Mouse (Mus musculus) left cerebral cortex, postnatal 36 days (tissue): Measurements from ENCODE around the gene H2al1f. TPM values are rescaled to one million over a fixed set of nuclear protein-coding genes. Genes with fewer than 3 reads are reported as not detected.
A peak's percentile ranks its signal among the peaks of the same experiment; 100 is the strongest.
"Not testable (repeated sequence)": the region's sequence is repeated elsewhere in the genome, so short reads cannot be mapped to it uniquely, and the experiment has no call there.

ENCODE experiments used
- DNase-seq, 2 experiments: peaks; one replicate each; pipeline ENCODE4 v3.0.0; 2021 to 2022; ENCODE audit warnings: low spot score in 2 of 2, mixed read lengths in 1 of 2
- intact Hi-C: fragments of 180-260 bp; cut with DNase I; formaldehyde crosslinking; loops from one replicate; pipeline ENCODE4 v1.15.1; 2025
- total RNA-seq, 2 experiments: library from RNA; stranded (reverse); gene quantifications; 2 replicates each; pipeline ENCODE4 v1.2.3; 2021

The H2al1f gene
- total RNA-seq = not detected

DNA sequence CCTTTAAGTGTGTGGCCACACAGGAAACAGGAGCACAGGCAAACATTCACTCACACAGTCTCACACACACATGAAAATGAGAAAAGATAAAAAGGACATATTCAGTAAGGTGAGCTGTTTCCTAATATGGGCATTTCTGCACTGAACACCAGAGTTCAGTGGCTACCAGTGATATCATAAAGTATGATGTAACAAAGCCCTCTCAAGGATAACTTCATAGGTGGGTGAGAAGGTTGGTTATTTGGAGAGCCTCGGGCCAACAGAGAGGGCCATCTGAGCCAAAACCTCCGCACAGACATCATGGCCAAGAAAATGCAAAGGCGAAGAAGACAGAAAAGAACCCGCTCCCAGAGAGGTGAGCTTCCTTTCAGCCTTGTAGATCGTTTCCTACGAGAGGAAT is at the start of gene H2al1f:
H2al1f (plus strand) TSS at position 301 of the 400 bp plus-strand sequence.
- intact Hi-C loops, DNase-seq: not testable (repeated sequence)

- DNase-seq = no peak
- intact Hi-C loops = no loop called here
Measured at GRCm38 (mm10) chrX:11267791-11268190, 47.2 kb upstream of the H2al1f start.

- intact Hi-C loops = no loop called here
- DNase-seq = peak in 1 of 2 experiments; percentile 4
Measured at GRCm38 (mm10) chrX:11269074-11269473, 45.9 kb upstream of the H2al1f start.

DNA sequence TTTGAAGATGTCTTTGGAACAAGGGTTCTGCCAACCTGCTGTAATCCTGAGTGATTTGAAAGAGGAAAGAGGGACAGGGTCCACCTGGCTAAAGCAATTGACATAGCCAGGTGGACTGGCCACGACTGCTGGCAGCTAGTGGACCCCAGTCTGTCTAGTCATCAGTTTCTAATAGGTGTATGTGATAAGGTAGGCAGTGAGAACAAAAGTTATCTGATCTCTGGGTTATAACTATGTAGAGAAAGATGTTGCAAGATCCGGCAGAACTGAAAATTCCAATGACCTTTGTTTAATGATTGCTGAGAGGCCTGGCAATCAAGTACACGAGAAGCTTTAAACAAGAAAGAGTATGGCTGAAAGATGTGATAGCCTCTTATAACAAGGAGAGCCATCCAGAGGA is 41.8 kb upstream of the H2al1f start:
- intact Hi-C loops = no loop called here
- no peak for DNase-seq

- intact Hi-C loops = no loop called here
Measured at GRCm38 (mm10) chrX:11277083-11277482, 37.9 kb upstream of the H2al1f start.

DNA sequence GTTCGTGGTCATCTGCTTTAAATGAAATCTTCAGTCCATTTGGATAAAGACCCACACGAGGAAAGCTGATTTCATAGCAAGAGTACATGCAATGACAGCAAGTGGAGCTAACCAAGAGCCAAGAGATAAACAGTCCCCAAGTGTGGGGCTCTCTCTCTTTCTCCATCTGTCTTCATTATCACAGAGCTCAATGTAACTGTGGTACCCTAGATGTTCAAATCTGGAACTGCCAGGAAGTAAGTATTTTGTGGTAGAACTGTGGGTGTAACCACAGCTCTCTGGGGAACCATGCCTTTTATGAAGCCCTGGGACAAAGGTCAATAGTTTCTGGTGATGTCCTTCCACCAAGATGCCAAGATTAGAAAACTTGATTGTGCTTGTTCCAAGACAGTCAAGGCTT is 34.2 kb upstream of the H2al1f start:
- intact Hi-C loops = no loop called here
- no peak for DNase-seq

More at GRCm38 (mm10) chrX:11277083-11277482, 37.9 kb upstream of the H2al1f start:
- no peak for DNase-seq

GRCm38 (mm10) chrX:11288306-11288882 is 26.6 kb upstream of the H2al1f start:
- no peak for DNase-seq
- intact Hi-C loops = no loop called here

DNA sequence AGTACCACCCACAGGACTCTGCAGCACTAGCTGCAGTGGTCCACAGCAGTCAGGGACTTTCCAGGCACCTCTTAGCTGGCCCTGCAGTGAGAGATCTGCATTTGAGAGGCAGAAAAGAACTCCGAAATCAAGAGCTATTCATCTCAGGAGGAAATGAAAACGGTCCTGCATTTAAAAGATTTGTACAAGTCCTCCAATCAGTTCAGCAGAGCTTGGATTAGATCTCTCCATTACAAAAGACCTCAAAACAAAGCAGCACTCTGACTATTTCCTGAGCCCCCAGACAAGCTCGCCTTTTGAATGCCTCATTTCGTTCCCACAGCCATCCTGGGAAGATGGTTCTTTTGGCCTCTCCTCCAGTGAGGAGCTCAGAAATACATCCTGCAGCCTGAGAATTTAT is 25.7 kb upstream of the H2al1f start:
- intact Hi-C loops = no loop called here
- DNase-seq = no peak

- DNase-seq, intact Hi-C loops: not testable (repeated sequence)
Measured at GRCm38 (mm10) chrX:11298957-11299356, 16.0 kb upstream of the H2al1f start, which contains the start of gene H2al1a. Gene H2al1a, plus strand, starts transcription at chrX:11299257.

- DNase-seq, intact Hi-C loops: not testable (repeated sequence)
Measured at GRCm38 (mm10) chrX:11302132-11302531, 12.8 kb upstream of the H2al1f start, which contains the start of gene H2al1b. Gene H2al1b, plus strand, starts transcription at chrX:11302432.

- intact Hi-C loops = not testable (repeated sequence)
Measured at GRCm38 (mm10) chrX:11305355-11305754, 9.6 kb upstream of the H2al1f start, which contains the start of gene H2al1c. Gene H2al1c, plus strand, starts transcription at chrX:11305655.

DNA sequence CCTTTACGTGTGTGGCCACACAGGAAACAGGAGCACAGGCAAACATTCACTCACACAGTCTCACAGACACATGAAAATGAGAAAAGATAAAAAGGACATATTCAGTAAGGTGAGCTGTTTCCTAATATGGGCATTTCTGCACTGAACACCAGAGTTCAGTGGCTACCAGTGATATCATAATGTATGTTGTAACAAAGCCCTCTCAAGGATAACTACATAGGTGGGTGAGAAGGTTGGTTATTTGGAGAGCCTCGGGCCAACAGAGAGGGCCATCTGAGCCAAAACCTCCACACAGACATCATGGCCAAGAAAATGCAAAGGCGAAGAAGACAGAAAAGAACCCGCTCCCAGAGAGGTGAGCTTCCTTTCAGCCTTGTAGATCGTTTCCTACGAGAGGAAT is 6.4 kb upstream of the H2al1f start, which contains the start of gene H2al1d:
H2al1d (plus strand) TSS at position 301 of the 400 bp plus-strand sequence.
- intact Hi-C loops, DNase-seq: not testable (repeated sequence)

More at GRCm38 (mm10) chrX:11305355-11305754, 9.6 kb upstream of the H2al1f start, which contains the start of gene H2al1c:
- DNase-seq = not testable (repeated sequence)

DNA sequence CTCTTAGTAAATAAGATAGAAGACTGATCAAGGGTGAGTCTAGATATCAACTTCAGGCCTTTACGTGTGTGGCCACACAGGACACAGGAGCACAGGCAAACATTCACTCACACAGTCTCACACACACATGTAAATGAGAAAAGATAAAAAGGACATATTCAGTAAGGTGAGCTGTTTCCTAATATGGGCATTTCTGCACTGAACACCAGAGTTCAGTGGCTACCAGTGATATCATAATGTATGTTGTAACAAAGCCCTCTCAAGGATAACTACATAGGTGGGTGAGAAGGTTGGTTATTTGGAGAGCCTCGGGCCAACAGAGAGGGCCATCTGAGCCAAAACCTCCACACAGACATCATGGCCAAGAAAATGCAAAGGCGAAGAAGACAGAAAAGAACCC is 3.3 kb upstream of the H2al1f start, which contains the start of gene H2al1e:
H2al1e (plus strand) TSS at position 301 of the 400 bp plus-strand sequence.
- DNase-seq, intact Hi-C loops: not testable (repeated sequence)

GRCm38 (mm10) chrX:11317956-11318355 is 3.0 kb downstream of the H2al1f start, which contains the start of gene H2al1g:
Gene H2al1g, plus strand, starts transcription at chrX:11318256.
- intact Hi-C loops, DNase-seq: not testable (repeated sequence)

DNA sequence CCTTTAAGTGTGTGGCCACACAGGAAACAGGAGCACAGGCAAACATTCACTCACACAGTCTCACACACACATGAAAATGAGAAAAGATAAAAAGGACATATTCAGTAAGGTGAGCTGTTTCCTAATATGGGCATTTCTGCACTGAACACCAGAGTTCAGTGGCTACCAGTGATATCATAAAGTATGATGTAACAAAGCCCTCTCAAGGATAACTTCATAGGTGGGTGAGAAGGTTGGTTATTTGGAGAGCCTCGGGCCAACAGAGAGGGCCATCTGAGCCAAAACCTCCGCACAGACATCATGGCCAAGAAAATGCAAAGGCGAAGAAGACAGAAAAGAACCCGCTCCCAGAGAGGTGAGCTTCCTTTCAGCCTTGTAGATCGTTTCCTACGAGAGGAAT is 6.2 kb downstream of the H2al1f start, which contains the start of gene H2al1h:
H2al1h (plus strand) TSS at position 301 of the 400 bp plus-strand sequence.
- DNase-seq, intact Hi-C loops: not testable (repeated sequence)

DNA sequence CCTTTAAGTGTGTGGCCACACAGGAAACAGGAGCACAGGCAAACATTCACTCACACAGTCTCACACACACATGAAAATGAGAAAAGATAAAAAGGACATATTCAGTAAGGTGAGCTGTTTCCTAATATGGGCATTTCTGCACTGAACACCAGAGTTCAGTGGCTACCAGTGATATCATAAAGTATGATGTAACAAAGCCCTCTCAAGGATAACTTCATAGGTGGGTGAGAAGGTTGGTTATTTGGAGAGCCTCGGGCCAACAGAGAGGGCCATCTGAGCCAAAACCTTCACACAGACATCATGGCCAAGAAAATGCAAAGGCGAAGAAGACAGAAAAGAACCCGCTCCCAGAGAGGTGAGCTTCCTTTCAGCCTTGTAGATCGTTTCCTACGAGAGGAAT is 9.4 kb downstream of the H2al1f start, which contains the start of gene H2al1i:
H2al1i (plus strand) TSS at position 301 of the 400 bp plus-strand sequence.
- intact Hi-C loops, DNase-seq: not testable (repeated sequence)

DNA sequence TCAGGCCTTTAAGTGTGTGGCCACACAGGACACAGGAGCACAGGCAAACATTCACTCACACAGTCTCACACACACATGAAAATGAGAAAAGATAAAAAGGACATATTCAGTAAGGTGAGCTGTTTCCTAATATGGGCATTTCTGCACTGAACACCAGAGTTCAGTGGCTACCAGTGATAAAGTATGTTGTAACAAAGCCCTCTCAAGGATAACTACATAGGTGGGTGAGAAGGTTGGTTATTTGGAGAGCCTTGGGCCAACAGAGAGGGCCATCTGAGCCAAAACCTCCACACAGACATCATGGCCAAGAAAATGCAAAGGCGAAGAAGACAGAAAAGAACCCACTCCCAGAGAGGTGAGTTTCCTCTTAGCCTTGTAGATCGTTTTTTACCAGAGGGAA is 12.6 kb downstream of the H2al1f start, which contains the start of gene H2al1j:
H2al1j (plus strand) TSS at position 301 of the 400 bp plus-strand sequence.
- DNase-seq, intact Hi-C loops: not testable (repeated sequence)

DNA sequence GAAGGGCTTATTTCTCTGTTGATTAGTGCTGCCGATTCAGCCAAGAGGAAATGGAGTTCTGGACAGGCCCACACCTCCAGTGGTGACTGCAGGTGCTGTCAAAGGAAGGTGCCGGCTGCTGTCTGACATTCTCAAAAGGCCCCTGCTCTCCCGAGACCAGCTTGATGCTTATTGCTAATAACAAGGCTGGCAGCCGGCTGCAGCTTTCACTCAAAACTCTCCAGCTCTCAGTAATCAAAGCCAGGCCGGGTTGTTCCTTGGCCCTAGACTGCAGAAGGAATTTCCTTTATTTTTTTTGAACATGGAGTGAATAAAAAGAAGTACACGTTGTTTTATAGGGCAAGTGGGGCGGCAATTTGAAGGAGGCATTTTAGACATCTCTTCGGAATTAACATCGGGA is 30.8 kb downstream of the H2al1f start:
- no peak for DNase-seq
- intact Hi-C loops = no loop called here

GRCm38 (mm10) chrX:11346756-11347155 is 31.8 kb downstream of the H2al1f start:
- intact Hi-C loops = no loop called here
- no peak for DNase-seq

- no peak for DNase-seq
- intact Hi-C loops = no loop called here
Measured at GRCm38 (mm10) chrX:11360823-11361222, 45.9 kb downstream of the H2al1f start.

DNA sequence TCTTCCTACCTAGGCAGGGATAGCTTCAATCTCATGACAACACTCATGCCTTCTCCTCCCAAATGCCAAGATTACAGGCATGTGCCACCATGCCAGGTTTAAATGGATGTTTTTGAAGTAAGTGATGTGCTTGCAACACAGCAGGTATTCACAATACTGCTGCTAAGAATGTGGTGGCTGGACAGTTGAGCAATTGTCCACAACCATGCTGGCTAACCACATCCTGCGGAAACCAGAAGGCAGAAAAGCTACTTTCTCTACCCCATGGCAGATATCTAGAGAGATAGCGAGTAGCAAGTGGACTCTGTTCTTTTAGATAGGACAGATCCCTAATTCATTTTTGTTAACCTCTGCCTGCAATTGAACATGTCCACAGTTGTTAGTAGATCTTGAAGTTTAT is 46.3 kb downstream of the H2al1f start:
- intact Hi-C loops = no loop called here
- DNase-seq = no peak
